Mouse (Mus musculus) intestine, embryonic 15.5 days (tissue): ENCODE results near the gene Ccin. TPM values are rescaled to one million over a fixed set of nuclear protein-coding genes. Genes with fewer than 3 reads are reported as not detected.

Experiments used
- ATAC-seq: fragments of 200-750 bp; cut with Nextera tagmentation; 2 replicates; pipeline ENCODE4 v1.8.0; 2017; ENCODE audit warnings: moderate TSS enrichment, moderate library complexity
- H3K27ac ChIP-seq: fragments of 300-500 bp; sonication (generic); 2 replicates; pipeline ENCODE4 v1.5.1; 2015; ENCODE audit warnings: mild to moderate bottlenecking, inconsistent platforms
- H3K27me3 ChIP-seq: fragments of 300-500 bp; sonication (generic); replicated peaks from 2 replicates; pipeline ENCODE4 v1.6.1; 2015; ENCODE audit warnings: inconsistent platforms
- H3K36me3 ChIP-seq: fragments of 300-500 bp; sonication (generic); 2 replicates; pipeline ENCODE4 v1.6.1; 2015; ENCODE audit warnings: inconsistent platforms
- H3K4me1 ChIP-seq: fragments of 300-500 bp; sonication (generic); replicated peaks from 2 replicates; pipeline ENCODE4 v1.6.1; 2015; ENCODE audit warnings: inconsistent platforms
- H3K4me2 ChIP-seq: fragments of 300-500 bp; sonication (generic); replicated peaks from 2 replicates; pipeline ENCODE4 v1.6.1; 2015; ENCODE audit warnings: mild to moderate bottlenecking, inconsistent platforms
- H3K4me3 ChIP-seq: fragments of 300-500 bp; sonication (generic); replicated peaks from 2 replicates; pipeline ENCODE4 v1.5.1; 2015; ENCODE audit warnings: inconsistent platforms
- H3K9ac ChIP-seq: fragments of 300-500 bp; sonication (generic); 2 replicates; pipeline ENCODE4 v1.6.1; 2015; ENCODE audit warnings: inconsistent platforms
- H3K9me3 ChIP-seq: fragments of 300-500 bp; sonication (generic); 2 replicates; pipeline ENCODE4 v1.6.1; 2016; ENCODE audit warnings: inconsistent platforms
- WGBS: fragments of 180-500 bp; shearing (Covaris S2); methylation state at CpG from one replicate; pipeline ENCODE4 v1.1.7; 2015; 5-methylcytosine and 5-hydroxymethylcytosine counted together
- polyA plus RNA-seq: library from polyadenylated mRNA; unstranded; fragments of >200 nt; fragmentation: Nextera tagmentation; extraction: Ambion mirVana; gene quantifications from 2 replicates; pipeline ENCODE4 v1.2.1, GENCODE M21; 2015

Ccin gene
- polyA plus RNA-seq = not detected in 2 replicates

- WGBS = 71% methylated on average over 11 of the region's 11 CpGs
- H3K27me3 ChIP-seq = no peaks in the 10 kb centered on the region
- peak within 1 kb of the TSS; percentile 29 for H3K4me3 ChIP-seq
- peak within 1 kb of the TSS; percentile 69 for H3K4me2 ChIP-seq
- H3K27ac ChIP-seq = no peak within 1 kb of the TSS
- H3K9ac ChIP-seq = peak within 1 kb of the TSS; percentile 33
- ATAC-seq = no peak
- H3K36me3 ChIP-seq = no peaks in the 10 kb centered on the region
- no peaks in the 10 kb centered on the region for H3K9me3 ChIP-seq
- H3K4me1 ChIP-seq = peaks cover 12% of the 10 kb centered on the region
Observed at GRCm38 (mm10) chr4:43983181-43983580, at the start of gene Ccin. Gene Ccin, plus strand, starts transcription at chr4:43983483.

GRCm38 (mm10) chr4:43936186-43936585 is 47.1 kb upstream of the Ccin start:
- WGBS = 67% methylated on average over 4 of the region's 4 CpGs
- H3K9ac ChIP-seq = no peak overlapping the region
- no peak overlapping the region for H3K4me3 ChIP-seq
- H3K27me3 ChIP-seq = no peaks in the 10 kb centered on the region
- ATAC-seq = no peak
- H3K4me1 ChIP-seq = no peaks in the 10 kb centered on the region
- H3K4me2 ChIP-seq = no peak overlapping the region
- H3K36me3 ChIP-seq = no peaks in the 10 kb centered on the region
- no peaks in the 10 kb centered on the region for H3K9me3 ChIP-seq
- H3K27ac ChIP-seq = no peak overlapping the region

- no peaks in the 10 kb centered on the region for H3K36me3 ChIP-seq
- WGBS = 78% methylated on average over 14 of the region's 14 CpGs
- no peak for ATAC-seq
Observed at GRCm38 (mm10) chr4:43936749-43937674, 46.3 kb upstream of the Ccin start.

DNA sequence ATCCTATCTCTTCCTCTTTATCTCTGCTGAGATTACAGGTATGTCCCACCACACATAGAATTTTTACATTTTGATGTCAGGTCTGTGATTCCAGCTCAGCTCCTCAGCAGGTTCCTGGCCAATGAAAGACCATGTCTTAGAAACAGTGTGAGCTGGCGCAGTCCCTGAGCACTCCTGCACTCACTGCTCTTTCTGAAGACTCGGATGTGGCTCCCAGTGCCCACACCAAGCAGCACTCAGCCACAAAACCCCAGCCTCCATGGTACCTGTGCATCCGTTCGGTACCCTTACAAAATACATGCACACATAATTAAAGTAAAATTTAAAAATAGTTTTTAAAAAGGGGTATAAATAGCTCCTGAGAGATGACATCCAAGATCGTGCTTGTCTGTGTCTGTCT is 42.0 kb upstream of the Ccin start:
- H3K9ac ChIP-seq = no peak overlapping the region
- no peak overlapping the region for H3K4me2 ChIP-seq
- WGBS = 92% methylated on average over 5 of the region's 5 CpGs
- no peaks in the 10 kb centered on the region for H3K27me3 ChIP-seq
- H3K9me3 ChIP-seq = no peaks in the 10 kb centered on the region
- no peaks in the 10 kb centered on the region for H3K36me3 ChIP-seq
- no peak for ATAC-seq
- no peak overlapping the region for H3K27ac ChIP-seq
- H3K4me3 ChIP-seq = no peak overlapping the region
- H3K4me1 ChIP-seq = no peaks in the 10 kb centered on the region

More at GRCm38 (mm10) chr4:43936749-43937674, 46.3 kb upstream of the Ccin start:
- H3K27ac ChIP-seq = no peak overlapping the region
- H3K4me2 ChIP-seq = no peak overlapping the region
- H3K4me1 ChIP-seq = no peaks in the 10 kb centered on the region
- H3K4me3 ChIP-seq = no peak overlapping the region
- no peak overlapping the region for H3K9ac ChIP-seq
- no peaks in the 10 kb centered on the region for H3K27me3 ChIP-seq
- no peaks in the 10 kb centered on the region for H3K9me3 ChIP-seq

- no peaks in the 10 kb centered on the region for H3K9me3 ChIP-seq
- no peak overlapping the region for H3K9ac ChIP-seq
- no peak overlapping the region for H3K4me2 ChIP-seq
- H3K27me3 ChIP-seq = no peaks in the 10 kb centered on the region
- no peak for ATAC-seq
- H3K4me1 ChIP-seq = no peaks in the 10 kb centered on the region
- H3K36me3 ChIP-seq = no peaks in the 10 kb centered on the region
- no peak overlapping the region for H3K27ac ChIP-seq
- no peak overlapping the region for H3K4me3 ChIP-seq
- 90% methylated on average over 8 of the region's 8 CpGs for WGBS
Observed at GRCm38 (mm10) chr4:43942421-43942820, 40.9 kb upstream of the Ccin start.

GRCm38 (mm10) chr4:43947571-43947970 is 35.7 kb upstream of the Ccin start:
- Histone ChIP-seq H3K9me3 (no peaks in the 10 kb centered on the region), H3K4me2 (no peak overlapping the region), H3K4me3 (no peak overlapping the region), H3K27ac (no peak overlapping the region), H3K27me3 (no peaks in the 10 kb centered on the region), H3K4me1 (no peaks in the 10 kb centered on the region), H3K9ac (no peak overlapping the region), H3K36me3 (no peaks in the 10 kb centered on the region)
- ATAC-seq = no peak
- whole genome bisulfite sequencing = 92% methylated on average over 2 of the region's 2 CpGs

DNA sequence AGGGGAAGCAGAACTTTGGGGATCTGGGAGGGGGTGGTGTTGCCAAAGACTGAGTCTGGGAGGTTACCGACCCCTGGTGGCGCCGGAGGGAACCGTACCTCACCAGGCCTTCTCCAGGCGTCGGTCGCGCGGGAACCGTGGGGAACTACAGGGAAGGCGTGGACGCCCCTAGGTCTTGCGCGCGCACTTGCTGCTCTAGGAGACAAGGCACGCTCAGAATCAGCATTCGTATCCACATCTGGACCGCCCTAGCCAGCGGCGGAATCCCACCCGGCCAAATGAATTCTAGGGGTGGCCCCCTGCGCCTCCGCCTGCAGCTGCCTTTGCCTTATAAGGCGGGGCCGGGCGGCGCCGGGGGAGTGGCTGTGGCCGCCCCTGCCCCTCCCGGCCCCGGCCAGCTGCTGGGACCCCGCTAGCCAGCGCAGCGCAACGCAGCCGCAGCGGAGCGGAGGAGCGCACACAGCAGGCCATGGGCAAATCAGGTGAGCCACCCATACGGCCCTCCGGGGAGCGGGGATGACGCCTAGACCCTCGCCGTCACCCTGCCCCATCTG is 25.9 kb upstream of the Ccin start, which contains the start of gene Glipr2:
Gene Glipr2, plus strand, starts transcription at position 110 of the 554 bp plus-strand sequence.
- H3K4me2 ChIP-seq = peak within 1 kb of the TSS; percentile 96
- peak; percentile 91 for ATAC-seq
- peak within 1 kb of the TSS; percentile 70 for H3K4me3 ChIP-seq
- no peaks in the 10 kb centered on the region for H3K36me3 ChIP-seq
- H3K9me3 ChIP-seq = no peaks in the 10 kb centered on the region
- H3K9ac ChIP-seq = peak within 1 kb of the TSS; percentile 67
- H3K4me1 ChIP-seq = peaks cover 22% of the 10 kb centered on the region
- H3K27me3 ChIP-seq = no peaks in the 10 kb centered on the region
- peak within 1 kb of the TSS; percentile 92 for H3K27ac ChIP-seq
- under 1% methylated on average over 45 of the region's 45 CpGs for WGBS

DNA sequence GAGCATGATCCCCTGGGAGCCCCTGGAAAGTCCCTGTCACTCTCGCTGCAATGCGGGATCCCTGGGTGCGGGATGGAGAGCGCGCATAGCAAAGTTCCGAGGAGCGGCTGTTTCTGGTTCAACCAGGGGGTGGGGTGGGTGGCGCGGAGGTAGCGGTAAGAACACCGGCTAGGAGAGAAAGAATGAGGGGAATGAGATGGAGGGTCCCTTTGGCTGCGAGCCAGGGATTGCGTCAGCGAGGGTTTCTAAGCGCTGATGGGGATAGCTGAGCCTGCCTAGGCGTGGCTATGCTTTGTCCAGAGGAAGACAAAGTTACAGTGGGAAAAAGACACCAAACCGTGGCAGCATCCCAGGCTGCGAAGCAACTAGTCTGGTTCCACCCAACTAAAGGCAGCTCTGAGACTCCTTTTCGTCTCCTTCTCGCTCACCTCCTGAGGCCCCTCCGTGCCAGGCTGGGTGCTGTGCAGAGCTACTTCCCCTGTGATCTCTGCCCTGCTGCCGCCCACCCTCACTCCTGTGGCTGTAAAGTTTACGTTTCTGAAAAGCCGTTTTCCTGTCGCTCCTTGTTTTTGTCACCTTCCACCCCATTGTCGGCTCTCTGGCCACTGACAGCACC is 25.3 kb upstream of the Ccin start:
- Histone ChIP-seq H3K9me3 (no peaks in the 10 kb centered on the region), H3K4me1 (peaks cover 22% of the 10 kb centered on the region), H3K4me2 (peak overlapping the region; percentile 96), H3K9ac (peak overlapping the region; percentile 67), H3K27me3 (no peaks in the 10 kb centered on the region), H3K27ac (peak overlapping the region; percentile 92), H3K4me3 (peak overlapping the region; percentile 70), H3K36me3 (no peaks in the 10 kb centered on the region)
- WGBS = 0% methylated on average over 26 of the region's 26 CpGs
- ATAC-seq = peak; percentile 53

- no peak overlapping the region for H3K4me3 ChIP-seq
- no peaks in the 10 kb centered on the region for H3K36me3 ChIP-seq
- no peaks in the 10 kb centered on the region for H3K27me3 ChIP-seq
- H3K9ac ChIP-seq = no peak overlapping the region
- peaks cover 32% of the 10 kb centered on the region for H3K4me1 ChIP-seq
- ATAC-seq = no peak
- 53% methylated on average over 9 of the region's 9 CpGs for WGBS
- no peaks in the 10 kb centered on the region for H3K9me3 ChIP-seq
- no peak overlapping the region for H3K27ac ChIP-seq
- peak overlapping the region; percentile 96 for H3K4me2 ChIP-seq
Observed at GRCm38 (mm10) chr4:43959523-43960179, 23.6 kb upstream of the Ccin start.

- WGBS = 58% methylated on average over 6 of the region's 6 CpGs
- no peak for ATAC-seq
- Histone ChIP-seq H3K4me1 (peaks cover 35% of the 10 kb centered on the region), H3K9ac (no peak overlapping the region), H3K27ac (no peak overlapping the region), H3K9me3 (no peaks in the 10 kb centered on the region), H3K27me3 (no peaks in the 10 kb centered on the region), H3K36me3 (no peaks in the 10 kb centered on the region), H3K4me2 (peak overlapping the region; percentile 96), H3K4me3 (no peak overlapping the region)
Observed at GRCm38 (mm10) chr4:43960207-43960606, 23.1 kb upstream of the Ccin start.

GRCm38 (mm10) chr4:43964326-43964833 is 18.9 kb upstream of the Ccin start:
- H3K4me1 ChIP-seq = peaks cover 41% of the 10 kb centered on the region
- 0 out of 2 replicates have a peak overlapping the region, but pooled peaks have one; percentile 9 for H3K4me2 ChIP-seq
- H3K36me3 ChIP-seq = no peaks in the 10 kb centered on the region
- H3K4me3 ChIP-seq = no peak overlapping the region
- H3K9me3 ChIP-seq = no peaks in the 10 kb centered on the region
- WGBS = 46% methylated on average over 2 of the region's 2 CpGs
- no peak overlapping the region for H3K9ac ChIP-seq
- 0 out of 2 replicates have a peak overlapping the region, but pooled peaks have one; percentile 25 for H3K27ac ChIP-seq
- peak; percentile 44; the same call in 1 of the 2 replicates for ATAC-seq
- H3K27me3 ChIP-seq = no peaks in the 10 kb centered on the region
